Mouse (Mus musculus) layer of hippocampus, adult 9-10 months (tissue): ENCODE measurements around the gene Gfm2.

Experiments used
- DNase-seq: peaks from one replicate; pipeline ENCODE4 v3.0.0; 2022; ENCODE audit warnings: low spot score

The Gfm2 gene

GRCm38 (mm10) chr13:97187693-97188092, 50.0 kb downstream of the Gfm2 start:
- DNase-seq = no peak

GRCm38 (mm10) chr13:97192649-97193048, 54.9 kb downstream of the Gfm2 start:
- DNase-seq = no peak

- DNase-seq = no peak
Observed at GRCm38 (mm10) chr13:97193420-97193819, 55.7 kb downstream of the Gfm2 start.

- no peak for DNase-seq
Observed at GRCm38 (mm10) chr13:97196186-97196924, 58.6 kb downstream of the Gfm2 start.

GRCm38 (mm10) chr13:97196925-97197218, 59.1 kb downstream of the Gfm2 start:
- DNase-seq = no peak

- no peak for DNase-seq
Observed at GRCm38 (mm10) chr13:97197932-97198562, 60.3 kb downstream of the Gfm2 start, which contains the start of gene Hexb. Hexb (minus strand) TSS chr13:97198357.

GRCm38 (mm10) chr13:97199123-97199522, 61.4 kb downstream of the Gfm2 start:
- DNase-seq = no peak

- DNase-seq = no peak
Observed at GRCm38 (mm10) chr13:97201076-97201475, 63.3 kb downstream of the Gfm2 start.

- no peak for DNase-seq
Observed at GRCm38 (mm10) chr13:97201896-97202295, 64.2 kb downstream of the Gfm2 start.

- DNase-seq = peak; percentile 81
Observed at GRCm38 (mm10) chr13:97205052-97205701, 67.4 kb downstream of the Gfm2 start.

GRCm38 (mm10) chr13:97206046-97206445, 68.3 kb downstream of the Gfm2 start:
- no peak for DNase-seq

- DNase-seq = no peak
Observed at GRCm38 (mm10) chr13:97207472-97208111, 69.9 kb downstream of the Gfm2 start.

GRCm38 (mm10) chr13:97208112-97208478, 70.4 kb downstream of the Gfm2 start:
- DNase-seq = no peak

GRCm38 (mm10) chr13:97208500-97209010, 70.8 kb downstream of the Gfm2 start:
- DNase-seq = no peak

GRCm38 (mm10) chr13:97214583-97215268, 77.0 kb downstream of the Gfm2 start:
- DNase-seq = no peak

- DNase-seq = no peak
Observed at GRCm38 (mm10) chr13:97215563-97215962, 77.8 kb downstream of the Gfm2 start.

GRCm38 (mm10) chr13:97216196-97216595, 78.5 kb downstream of the Gfm2 start:
- DNase-seq = no peak

GRCm38 (mm10) chr13:97220022-97220421, 82.3 kb downstream of the Gfm2 start:
- DNase-seq = no peak

- no peak for DNase-seq
Observed at GRCm38 (mm10) chr13:97223856-97224255, 86.1 kb downstream of the Gfm2 start.

- no peak for DNase-seq
Observed at GRCm38 (mm10) chr13:97224341-97224982, 86.7 kb downstream of the Gfm2 start.

- DNase-seq = no peak
Observed at GRCm38 (mm10) chr13:97225130-97225529, 87.4 kb downstream of the Gfm2 start.

GRCm38 (mm10) chr13:97227795-97228194, 90.1 kb downstream of the Gfm2 start:
- DNase-seq = no peak
